Mouse (Mus musculus): ENCODE data around the gene Ltb4r1. TPM values are rescaled to one million over a fixed set of nuclear protein-coding genes. Genes with fewer than 3 reads are reported as not detected.
A peak's percentile ranks its signal among the peaks of the same experiment; 100 is the strongest.

Ltb4r1 gene
- polyA plus RNA-seq, 1 experiment from 2014 or later = 0.30 TPM

- Histone ChIP-seq H3K27ac (replicated peaks) (no peak overlapping the region), H3K4me1 (0 out of 2 replicates have a peak, but pooled peaks cover 2% of the 10 kb centered on the region), H3K9me3 (replicated peaks) (no peaks in the 10 kb centered on the region), H3K4me3 (no peak overlapping the region), H3K27me3 (ENCODE audit: low read depth, poor library complexity, severe bottlenecking) (no peaks in the 10 kb centered on the region), H3K36me3 (no peaks in the 10 kb centered on the region)
- no peak for DNase-seq (ENCODE audit: low spot score)
- WGBS = 82% methylated on average over 7 of the region's 7 CpGs
Observed at GRCm38 (mm10) chr14:55730116-55730515, 35.6 kb upstream of the Ltb4r1 start.

- WGBS = 83% methylated on average over 7 of the region's 7 CpGs
- no peaks in the 10 kb centered on the region for H3K9me3 ChIP-seq (replicated peaks)
Observed at GRCm38 (mm10) chr14:55730531-55731032, 35.2 kb upstream of the Ltb4r1 start.

GRCm38 (mm10) chr14:55733889-55734288, 31.9 kb upstream of the Ltb4r1 start:
- Histone ChIP-seq H3K4me3 (no peak overlapping the region), H3K36me3 (peaks cover 13% of the 10 kb centered on the region), H3K9me3 (replicated peaks) (no peaks in the 10 kb centered on the region), H3K4me1 (no peaks in the 10 kb centered on the region), H3K27ac (replicated peaks) (no peak overlapping the region), H3K27me3 (ENCODE audit: low read depth, poor library complexity, severe bottlenecking) (no peaks in the 10 kb centered on the region)
- DNase-seq (ENCODE audit: low spot score) = no peak
- 82% methylated on average over 10 of the region's 10 CpGs for WGBS

More at GRCm38 (mm10) chr14:55730531-55731032, 35.2 kb upstream of the Ltb4r1 start:
- Histone ChIP-seq H3K4me3 (no peak overlapping the region), H3K27ac (replicated peaks) (no peak overlapping the region), H3K36me3 (no peaks in the 10 kb centered on the region), H3K4me1 (no peaks in the 10 kb centered on the region), H3K27me3 (ENCODE audit: low read depth, poor library complexity, severe bottlenecking) (no peaks in the 10 kb centered on the region)
- DNase-seq (ENCODE audit: low spot score) = no peak

DNA sequence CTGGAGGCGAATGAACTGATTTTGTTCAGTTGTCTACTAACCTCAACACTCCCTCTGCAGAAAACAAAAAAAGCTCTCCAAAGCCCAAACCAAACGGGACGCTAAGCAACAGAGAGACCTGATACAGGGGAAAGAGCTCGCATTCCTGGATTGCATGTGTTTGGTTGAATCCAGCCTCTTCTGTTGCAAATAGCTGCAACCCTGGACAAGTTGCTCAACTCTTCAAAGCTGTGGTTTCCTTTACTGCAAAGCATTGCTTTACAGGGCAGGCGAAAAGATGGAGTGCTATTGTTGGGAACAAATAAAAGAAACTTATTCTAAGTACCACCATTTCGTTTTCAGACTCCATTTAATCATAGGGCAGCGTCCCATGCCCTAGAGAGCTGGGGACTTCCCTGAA, 30.9 kb upstream of the Ltb4r1 start:
- H3K4me3 ChIP-seq = no peak overlapping the region
- no peak overlapping the region for H3K27ac ChIP-seq (replicated peaks)
- 76% methylated on average over 7 of the region's 7 CpGs for WGBS
- H3K27me3 ChIP-seq (ENCODE audit: low read depth, poor library complexity, severe bottlenecking) = no peaks in the 10 kb centered on the region
- no peak for DNase-seq (ENCODE audit: low spot score)
- H3K4me1 ChIP-seq = no peaks in the 10 kb centered on the region
- peaks cover 22% of the 10 kb centered on the region for H3K36me3 ChIP-seq
- H3K9me3 ChIP-seq (replicated peaks) = no peaks in the 10 kb centered on the region

DNA sequence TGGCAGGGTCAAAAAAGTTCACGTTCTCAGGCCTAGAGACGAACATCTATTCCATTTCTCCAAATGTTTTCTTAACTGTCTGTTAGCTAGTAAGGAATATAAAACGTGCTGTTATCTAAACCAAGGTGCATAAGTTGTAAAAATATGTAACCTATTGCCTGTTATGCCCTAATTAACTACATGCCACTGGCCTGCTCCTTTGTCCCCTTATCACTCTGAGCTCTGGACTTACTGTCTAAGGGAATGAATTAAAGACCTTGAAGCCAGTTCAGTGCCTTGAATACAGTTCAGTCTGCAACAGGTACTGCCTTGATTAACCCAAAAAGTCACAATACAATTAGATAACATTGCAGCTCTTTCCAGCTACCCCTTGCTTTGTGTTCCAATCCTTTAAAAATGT, 30.4 kb upstream of the Ltb4r1 start:
- DNase-seq (ENCODE audit: low spot score) = no peak
- WGBS = 77% methylated on average over 3 of the region's 3 CpGs
- H3K4me3 ChIP-seq = no peak overlapping the region
- no peaks in the 10 kb centered on the region for H3K27me3 ChIP-seq (ENCODE audit: low read depth, poor library complexity, severe bottlenecking)
- no peak overlapping the region for H3K27ac ChIP-seq (replicated peaks)
- no peaks in the 10 kb centered on the region for H3K9me3 ChIP-seq (replicated peaks)
- H3K36me3 ChIP-seq = peaks cover 27% of the 10 kb centered on the region
- H3K4me1 ChIP-seq = no peaks in the 10 kb centered on the region

DNA sequence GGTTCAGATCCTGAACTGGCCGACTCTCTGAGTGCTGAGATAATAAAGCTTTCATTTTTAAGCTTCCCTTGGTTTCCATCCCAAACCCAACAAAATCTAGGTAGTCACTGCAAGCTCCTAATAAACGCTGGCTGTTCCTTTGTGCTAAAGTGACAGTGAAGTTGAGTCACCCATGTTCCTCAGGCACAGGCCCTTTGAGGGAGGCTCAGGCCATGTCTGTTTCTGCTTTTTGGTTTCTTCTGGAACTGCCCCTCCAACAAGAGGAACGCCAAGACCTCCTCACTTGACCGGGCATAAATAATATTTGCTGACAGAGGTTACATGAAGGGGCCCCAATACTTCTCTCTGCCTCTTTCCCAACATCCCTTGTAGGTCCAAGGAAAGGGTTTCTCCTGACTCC, 30.0 kb upstream of the Ltb4r1 start:
- Histone ChIP-seq H3K27me3 (ENCODE audit: low read depth, poor library complexity, severe bottlenecking) (no peaks in the 10 kb centered on the region), H3K9me3 (replicated peaks) (no peaks in the 10 kb centered on the region), H3K27ac (replicated peaks) (no peak overlapping the region), H3K36me3 (peaks cover 31% of the 10 kb centered on the region), H3K4me3 (no peak overlapping the region), H3K4me1 (no peaks in the 10 kb centered on the region)
- WGBS = 89% methylated on average over 4 of the region's 4 CpGs
- no peak for DNase-seq (ENCODE audit: low spot score)

DNA sequence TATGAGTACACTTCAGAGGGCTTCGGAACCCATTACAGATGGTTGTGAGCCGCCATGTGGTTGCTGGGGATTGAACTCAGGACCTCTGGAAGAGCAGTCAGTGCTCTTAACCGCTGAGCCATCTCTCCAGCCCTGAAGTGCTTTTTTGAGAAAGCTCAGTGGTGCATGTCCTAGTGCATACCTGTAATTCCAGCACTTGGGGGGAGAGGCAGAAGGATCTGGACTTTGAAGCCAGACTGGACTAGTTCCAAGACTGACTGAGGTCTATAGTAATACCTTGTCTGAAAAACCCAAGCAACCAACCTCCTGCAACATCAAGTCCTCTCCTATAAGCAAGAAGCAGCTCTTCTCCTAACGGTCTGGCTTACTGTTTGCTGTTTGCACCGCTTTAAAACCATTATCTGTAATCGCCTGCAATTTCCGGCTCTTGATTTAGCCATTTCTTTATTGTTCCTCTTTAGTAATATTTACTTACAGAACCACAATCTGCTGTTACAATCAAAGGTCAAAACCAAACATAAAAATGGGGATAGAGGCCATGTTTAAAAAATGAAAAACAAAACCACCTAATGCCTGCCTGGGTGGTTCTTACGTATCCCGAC, 28.6 kb upstream of the Ltb4r1 start:
- no peak for DNase-seq (ENCODE audit: low spot score)
- 89% methylated on average over 9 of the region's 9 CpGs for WGBS
- H3K9me3 ChIP-seq (replicated peaks) = no peaks in the 10 kb centered on the region
- H3K4me3 ChIP-seq = no peak overlapping the region
- H3K27me3 ChIP-seq (ENCODE audit: low read depth, poor library complexity, severe bottlenecking) = no peaks in the 10 kb centered on the region
- no peak overlapping the region for H3K27ac ChIP-seq (replicated peaks)
- H3K4me1 ChIP-seq = no peaks in the 10 kb centered on the region
- peaks cover 37% of the 10 kb centered on the region for H3K36me3 ChIP-seq

- H3K4me1 ChIP-seq = peaks cover 39% of the 10 kb centered on the region
- H3K36me3 ChIP-seq = peaks cover 40% of the 10 kb centered on the region
- peak; percentile 83 for DNase-seq (ENCODE audit: low spot score)
- WGBS = 24% methylated on average over 10 of the region's 10 CpGs
- no peak overlapping the region for H3K27ac ChIP-seq (replicated peaks)
- H3K27me3 ChIP-seq (ENCODE audit: low read depth, poor library complexity, severe bottlenecking) = no peaks in the 10 kb centered on the region
- H3K9me3 ChIP-seq (replicated peaks) = no peaks in the 10 kb centered on the region
- H3K4me3 ChIP-seq = peak overlapping the region; percentile 90; the same call in 1 of the 2 replicates
Observed at GRCm38 (mm10) chr14:55743711-55744110, 22.1 kb upstream of the Ltb4r1 start.

- Histone ChIP-seq H3K36me3 (peaks cover 39% of the 10 kb centered on the region), H3K4me1 (peaks cover 39% of the 10 kb centered on the region), H3K9me3 (replicated peaks) (no peaks in the 10 kb centered on the region), H3K4me3 (peak within 1 kb of the TSS; percentile 90), H3K27me3 (ENCODE audit: low read depth, poor library complexity, severe bottlenecking) (no peaks in the 10 kb centered on the region), H3K27ac (replicated peaks) (peak within 1 kb of the TSS; percentile 86)
- WGBS = 2% methylated on average over 48 of the region's 48 CpGs
- peak; percentile 94 for DNase-seq (ENCODE audit: low spot score)
Observed at GRCm38 (mm10) chr14:55745180-55745860, 20.4 kb upstream of the Ltb4r1 start, which contains the start of the genes Dhrs1 and Nop9. TSS of gene Dhrs1 (minus strand) at chr14:55745690. TSS of gene Nop9 (plus strand) at chr14:55745693.

DNA sequence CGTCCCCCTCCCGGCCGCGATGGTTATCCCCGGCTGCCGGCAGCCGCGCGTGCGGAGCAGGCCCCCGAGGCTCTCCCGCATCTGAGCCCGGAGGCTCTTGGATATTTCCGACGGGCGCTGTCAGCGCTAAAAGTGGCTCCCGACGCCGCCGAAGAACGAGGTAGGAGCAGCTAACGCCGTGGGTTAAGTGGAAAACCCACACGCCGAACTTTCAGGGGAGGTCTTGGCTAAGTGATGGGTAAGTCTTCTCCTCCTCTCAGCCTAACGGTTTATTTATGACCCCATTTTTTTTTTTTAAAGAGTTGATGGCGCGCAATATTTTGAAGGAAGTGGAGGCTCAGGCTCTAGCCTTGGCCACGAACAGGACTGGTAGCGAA, 19.9 kb upstream of the Ltb4r1 start:
- Histone ChIP-seq H3K4me3 (peak overlapping the region; percentile 90), H3K4me1 (peaks cover 39% of the 10 kb centered on the region), H3K9me3 (replicated peaks) (no peaks in the 10 kb centered on the region), H3K27ac (replicated peaks) (peak overlapping the region; percentile 86), H3K36me3 (peaks cover 39% of the 10 kb centered on the region), H3K27me3 (ENCODE audit: low read depth, poor library complexity, severe bottlenecking) (no peaks in the 10 kb centered on the region)
- under 1% methylated on average over 31 of the region's 31 CpGs for WGBS
- DNase-seq (ENCODE audit: low spot score) = no peak

DNA sequence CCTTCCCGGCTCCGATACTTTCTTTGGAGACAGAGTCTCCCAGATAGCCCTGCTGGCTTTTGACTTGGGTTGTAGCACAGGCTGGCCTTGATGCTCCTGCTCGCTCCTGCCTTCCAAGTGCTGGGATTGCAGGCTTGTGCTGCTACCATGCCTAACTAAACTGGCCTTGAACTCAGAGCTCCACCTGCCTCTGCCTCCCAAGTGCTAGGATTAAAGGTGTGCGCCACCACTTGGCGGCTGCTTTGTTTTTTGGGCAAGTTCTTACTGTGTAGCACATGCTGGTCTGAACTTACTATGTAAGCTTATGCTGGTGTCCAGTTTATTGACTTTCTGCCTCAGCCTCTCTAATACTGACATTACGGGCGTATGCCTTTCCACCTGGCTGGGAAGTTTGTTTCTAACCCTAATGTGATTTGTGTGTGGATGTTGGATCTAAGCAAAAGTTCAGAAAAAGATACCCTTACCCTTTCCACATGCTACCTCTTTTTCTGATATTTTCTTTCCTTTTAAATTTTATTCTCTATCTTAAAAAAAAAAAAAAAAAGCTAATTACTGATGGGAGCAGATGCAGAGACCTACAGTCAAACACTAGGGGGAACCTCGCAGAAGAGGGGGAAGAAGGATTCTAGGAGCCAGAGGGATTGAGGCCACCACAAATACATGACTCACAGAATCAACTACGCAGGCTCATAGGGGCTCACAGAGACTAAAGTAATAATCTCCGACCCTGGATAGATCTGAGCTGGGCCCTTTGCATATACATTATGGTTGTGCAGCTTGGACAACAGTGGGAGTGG, 18.5 kb upstream of the Ltb4r1 start:
- Histone ChIP-seq H3K4me3 (peak overlapping the region; percentile 90), H3K27ac (replicated peaks) (no peak overlapping the region), H3K4me1 (peaks cover 39% of the 10 kb centered on the region), H3K36me3 (peaks cover 48% of the 10 kb centered on the region), H3K9me3 (replicated peaks) (no peaks in the 10 kb centered on the region), H3K27me3 (ENCODE audit: low read depth, poor library complexity, severe bottlenecking) (no peaks in the 10 kb centered on the region)
- WGBS = 94% methylated on average over 10 of the region's 10 CpGs
- DNase-seq (ENCODE audit: low spot score) = no peak

- Histone ChIP-seq H3K36me3 (peaks cover 43% of the 10 kb centered on the region), H3K27ac (replicated peaks) (no peak overlapping the region), H3K4me1 (peaks cover 26% of the 10 kb centered on the region), H3K4me3 (no peak overlapping the region), H3K27me3 (ENCODE audit: low read depth, poor library complexity, severe bottlenecking) (peaks cover 24% of the 10 kb centered on the region), H3K9me3 (replicated peaks) (no peaks in the 10 kb centered on the region)
- DNase-seq (ENCODE audit: low spot score) = no peak
- WGBS = 84% methylated on average over 6 of the region's 6 CpGs
Observed at GRCm38 (mm10) chr14:55757566-55757965, 8.2 kb upstream of the Ltb4r1 start.
